Mouse (Mus musculus) adrenal gland (tissue): ENCODE measurements around the gene Bri3bp.
"Not testable (repeated sequence)": the region's sequence is repeated elsewhere in the genome, so short reads cannot be mapped to it uniquely, and the experiment has no call there.

Source experiments
- intact Hi-C: fragments of 180-260 bp; cut with DNase I; formaldehyde crosslinking; loops from one replicate; pipeline ENCODE4 v1.15.1; 2025

The Bri3bp gene

GRCm38 (mm10) chr5:125483712-125484611, 42.6 kb downstream of the Bri3bp start:
- intact Hi-C loops = no loop called here

GRCm38 (mm10) chr5:125485031-125485778, 43.8 kb downstream of the Bri3bp start:
- intact Hi-C loops = no loop called here

GRCm38 (mm10) chr5:125486088-125486487, 44.7 kb downstream of the Bri3bp start:
- intact Hi-C loops = no loop called here

GRCm38 (mm10) chr5:125487375-125488115, 46.2 kb downstream of the Bri3bp start:
- intact Hi-C loops = no loop called here

- intact Hi-C loops = no loop called here
Measured at GRCm38 (mm10) chr5:125488116-125488455, 46.7 kb downstream of the Bri3bp start.

- intact Hi-C loops = not testable (repeated sequence)
Measured at GRCm38 (mm10) chr5:125488953-125489352, 47.6 kb downstream of the Bri3bp start.

- intact Hi-C loops = no loop called here
Measured at GRCm38 (mm10) chr5:125491107-125491506, 49.7 kb downstream of the Bri3bp start.

GRCm38 (mm10) chr5:125492379-125493092, 51.2 kb downstream of the Bri3bp start:
- intact Hi-C loops = no loop called here

GRCm38 (mm10) chr5:125493093-125493423, 51.7 kb downstream of the Bri3bp start:
- intact Hi-C loops = no loop called here

GRCm38 (mm10) chr5:125495655-125496054, 54.3 kb downstream of the Bri3bp start:
- intact Hi-C loops = no loop called here

GRCm38 (mm10) chr5:125497821-125498600, 56.6 kb downstream of the Bri3bp start:
- intact Hi-C loops = no loop called here

GRCm38 (mm10) chr5:125501505-125501904, 60.1 kb downstream of the Bri3bp start:
- intact Hi-C loops = no loop called here

- intact Hi-C loops = no loop called here
Measured at GRCm38 (mm10) chr5:125502186-125502585, 60.8 kb downstream of the Bri3bp start.

- intact Hi-C loops = no loop called here
Measured at GRCm38 (mm10) chr5:125503628-125504027, 62.3 kb downstream of the Bri3bp start.

- intact Hi-C loops = no loop called here
Measured at GRCm38 (mm10) chr5:125504692-125505091, 63.3 kb downstream of the Bri3bp start.

GRCm38 (mm10) chr5:125505968-125506367, 64.6 kb downstream of the Bri3bp start:
- intact Hi-C loops = no loop called here

GRCm38 (mm10) chr5:125507582-125507981, 66.2 kb downstream of the Bri3bp start:
- intact Hi-C loops = no loop called here

- intact Hi-C loops = no loop called here
Measured at GRCm38 (mm10) chr5:125508006-125508405, 66.6 kb downstream of the Bri3bp start.

GRCm38 (mm10) chr5:125509541-125509940, 68.2 kb downstream of the Bri3bp start:
- intact Hi-C loops = no loop called here
